Mouse (Mus musculus): ENCODE data around the gene Cldn4.

DNA sequence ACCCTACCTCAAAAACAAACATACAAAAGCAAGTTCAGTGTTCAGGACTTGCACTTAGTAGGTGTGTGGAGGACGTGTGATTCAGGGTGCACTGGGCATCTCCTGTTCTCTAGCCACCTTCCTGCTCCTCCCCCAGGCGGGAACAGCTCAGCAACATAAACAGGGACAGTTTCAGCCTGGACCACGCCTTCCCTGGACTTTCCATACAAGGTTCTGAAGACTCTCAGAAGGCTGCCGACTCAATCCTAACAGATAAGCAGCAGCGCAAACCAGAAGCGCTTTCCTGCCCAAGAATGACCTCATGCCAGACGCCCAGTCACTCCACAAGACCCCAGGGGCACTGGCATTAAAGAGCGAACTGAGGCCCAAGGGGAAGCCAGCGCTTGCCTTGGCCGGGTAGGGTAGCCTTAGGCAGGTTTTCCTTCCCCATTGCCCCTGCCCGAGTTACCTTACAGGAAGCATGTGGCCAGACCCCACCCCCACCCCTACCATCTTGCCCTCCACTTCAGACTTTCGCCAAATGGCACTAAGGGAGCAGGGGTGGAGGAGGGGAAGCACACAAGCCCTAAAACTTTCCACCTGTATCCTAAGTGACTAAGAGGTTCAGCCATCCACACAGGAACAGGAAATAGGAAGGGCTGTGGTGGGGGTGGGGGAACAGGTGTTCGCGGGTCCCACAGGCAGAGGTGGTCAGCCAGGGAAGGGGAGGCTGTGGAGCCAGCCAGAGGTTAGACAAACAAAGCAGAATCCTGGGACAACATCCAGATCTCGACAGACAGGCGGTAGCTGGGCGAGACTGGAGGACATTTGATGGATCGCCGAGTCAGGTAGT lies 4.5 kb upstream of the Cldn4 start:
- TF ChIP-seq MAFK (IDR thresholded peaks at IDR 0.05; ENCODE audit: insufficient read depth, low read depth, low read length), result no peak
- TF ChIP-seq CHD2 (IDR thresholded peaks at IDR 0.05; ENCODE audit: low read depth, low read length), result no peak
- TF ChIP-seq HCFC1 (IDR thresholded peaks at IDR 0.05; ENCODE audit: borderline replicate concordance, insufficient read depth, low read length), result no peak

Measured in ES-E14 (cell line).